Mouse (Mus musculus) c-Kit-positive CD71-positive TER-119-positive erythroid progenitor cells, embryonic 14.5 days (primary cell): ENCODE measurements around the gene Olfr606.
"Not testable (repeated sequence)": the region's sequence is repeated elsewhere in the genome, so short reads cannot be mapped to it uniquely, and the experiment has no call there.

ENCODE experiments used
- DNase-seq: peaks from one replicate; pipeline ENCODE4 v3.0.0-alpha.2; 2013; ENCODE audit warnings: low spot score

The Olfr606 gene

DNA sequence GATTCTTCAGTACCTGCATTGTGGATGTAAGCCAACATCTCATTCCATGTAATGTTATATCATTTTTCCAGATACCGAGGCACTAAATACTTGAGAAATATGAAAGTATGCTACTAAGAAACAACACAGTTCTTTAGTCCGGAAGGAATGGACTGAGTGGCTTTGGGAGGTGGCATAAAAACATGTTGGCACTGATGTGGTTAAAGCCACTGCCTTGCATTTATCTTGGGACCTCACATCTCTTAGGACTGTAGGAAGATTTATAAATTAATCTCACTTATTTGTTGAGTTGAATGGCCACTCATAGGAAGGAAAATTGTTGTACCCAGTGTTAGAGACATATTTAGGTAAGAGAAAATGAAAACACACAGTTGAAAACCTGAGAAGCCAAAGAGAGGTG, at the start of gene Olfr606:
Olfr606 (plus strand) TSS at position 301 of the 400 bp plus-strand sequence.
- no peak for DNase-seq

GRCm38 (mm10) chr7:103406521-103407055, 42.3 kb upstream of the Olfr606 start:
- DNase-seq, result not testable (repeated sequence)

DNA sequence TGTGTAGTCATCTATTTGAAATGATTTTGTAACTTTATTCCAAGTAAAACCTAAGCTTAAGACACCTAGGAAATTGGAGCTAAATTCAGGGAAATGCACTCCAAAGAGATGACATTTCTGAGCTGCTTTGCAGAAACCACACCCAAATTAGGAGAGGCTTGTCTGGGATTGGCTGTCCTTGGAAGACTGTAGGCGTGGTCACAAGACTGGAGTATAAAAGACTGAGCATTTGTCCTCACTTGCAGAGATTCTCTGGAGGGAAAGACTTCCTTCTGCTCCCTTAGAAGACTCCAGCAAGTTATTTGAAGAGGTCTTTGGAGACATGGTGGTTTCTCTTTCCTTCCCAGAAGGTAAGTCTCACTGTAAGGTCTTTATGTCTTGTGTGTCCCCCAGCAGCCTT, 34.1 kb upstream of the Olfr606 start, which contains the start of gene Usp17lc:
Usp17lc (plus strand) TSS at position 301 of the 400 bp plus-strand sequence.
- DNase-seq, result not testable (repeated sequence)

DNA sequence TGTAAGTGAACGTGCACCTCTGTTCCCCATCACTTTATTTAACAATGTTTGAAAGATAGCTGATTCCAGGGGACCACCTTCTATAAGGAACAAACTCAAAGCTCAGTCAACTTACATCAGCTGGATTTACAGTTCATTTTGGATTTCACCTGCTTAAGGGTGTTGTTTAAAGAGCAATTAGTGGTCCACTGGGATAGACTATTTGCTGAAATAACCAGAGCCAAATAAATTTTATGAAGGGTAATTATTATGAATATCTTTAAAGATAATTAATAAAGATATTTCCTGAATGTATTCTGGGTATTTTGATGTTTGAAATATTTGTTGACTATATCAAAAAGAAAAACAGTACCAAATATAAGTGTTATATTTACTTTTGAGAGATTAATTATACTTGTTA, 3.5 kb upstream of the Olfr606 start, which contains the start of gene Olfr605:
Olfr605 (minus strand) TSS at position 101 of the 400 bp plus-strand sequence.
- no peak for DNase-seq

DNA sequence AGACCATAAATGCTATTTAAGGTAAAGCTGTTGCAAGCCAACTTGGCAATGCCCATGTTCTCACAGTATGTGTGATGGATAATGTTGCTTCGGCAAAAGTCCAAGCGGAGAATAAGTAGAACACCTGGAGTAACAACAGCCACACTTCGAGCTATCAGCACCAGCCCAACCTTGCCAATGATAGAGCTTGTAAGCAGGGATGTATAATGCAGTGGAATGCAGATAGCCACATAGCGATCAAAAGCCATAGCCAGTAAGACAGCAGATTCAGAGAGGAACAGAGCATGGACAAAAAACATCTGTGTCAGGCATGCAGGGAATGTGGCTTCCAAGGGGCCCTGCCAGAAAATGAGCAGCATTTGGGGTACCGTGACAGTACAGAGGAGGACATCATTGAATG, 11.7 kb downstream of the Olfr606 start:
- DNase-seq, result no peak

- DNase-seq, result no peak
These were observed 20.7 kb downstream of the Olfr606 start, which contains the start of gene Olfr608 for GRCm38 (mm10) chr7:103469577-103469976. Gene Olfr608 (plus strand): TSS chr7:103469877.

DNA sequence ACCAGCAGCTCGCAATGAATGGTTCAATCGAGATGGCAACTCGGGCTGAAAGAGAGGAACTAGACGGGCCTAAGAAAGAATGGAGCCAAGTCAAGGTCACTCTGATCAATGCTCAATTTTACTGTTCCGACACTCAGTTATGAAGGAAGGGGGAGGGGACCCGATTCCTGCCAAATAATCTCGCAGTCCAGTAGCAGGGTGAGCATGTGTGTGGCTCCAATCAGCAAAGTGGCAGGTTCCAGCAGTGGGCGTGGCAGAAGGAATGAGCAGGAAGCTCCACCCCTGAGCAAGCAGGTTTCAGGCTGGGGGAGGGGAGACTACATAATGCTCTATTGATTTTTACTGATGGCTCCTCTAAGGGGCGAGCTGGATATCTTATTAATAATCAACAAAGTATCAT, 28.3 kb downstream of the Olfr606 start:
- not testable (repeated sequence) for DNase-seq

DNA sequence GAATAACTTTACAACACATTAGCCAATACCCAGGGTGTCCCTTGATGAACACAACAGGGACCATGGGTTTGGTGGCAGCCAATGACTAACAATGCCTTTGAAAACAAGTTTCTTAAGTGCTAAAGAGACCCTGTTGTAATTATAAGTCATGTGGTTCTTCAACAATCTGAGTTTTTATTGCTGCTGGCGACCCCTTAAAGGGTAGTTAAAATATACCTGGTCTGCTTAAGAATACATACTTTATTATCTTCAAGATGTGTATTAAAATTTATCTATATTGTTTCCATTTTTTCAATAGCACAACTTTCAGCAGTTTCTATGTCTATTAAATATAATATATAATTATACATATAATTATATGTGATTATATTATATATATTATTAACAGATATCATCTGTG, 49.1 kb downstream of the Olfr606 start, which contains the start of gene Olfr609:
Olfr609 (minus strand) TSS at position 101 of the 400 bp plus-strand sequence.
- no peak for DNase-seq
